Mouse (Mus musculus): ENCODE results near the gene Rprd1b.

Rprd1b gene

GRCm38 (mm10) chr2:158028354-158028863, at the start of gene Rprd1b, which contains the start of gene Tti1:
Gene Rprd1b, plus strand, starts transcription at chr2:158028497.
Gene Tti1, minus strand, starts transcription at chr2:158028433.
- DNase-seq (ENCODE audit: low spot score in 2 of 2), result peak; percentile 96

- DNase-seq (ENCODE audit: low spot score in 2 of 2), result no peak
Measured at GRCm38 (mm10) chr2:157979241-157979640, 49.1 kb upstream of the Rprd1b start.

- no peak for DNase-seq (ENCODE audit: low spot score in 2 of 2)
Measured at GRCm38 (mm10) chr2:157982727-157983126, 45.6 kb upstream of the Rprd1b start.

- no peak for DNase-seq (ENCODE audit: low spot score in 2 of 2)
Measured at GRCm38 (mm10) chr2:157983276-157983675, 45.0 kb upstream of the Rprd1b start.

GRCm38 (mm10) chr2:157985611-157986010, 42.7 kb upstream of the Rprd1b start:
- no peak for DNase-seq (ENCODE audit: low spot score in 2 of 2)

- no peak for DNase-seq (ENCODE audit: low spot score in 2 of 2)
Measured at GRCm38 (mm10) chr2:157986235-157986634, 42.1 kb upstream of the Rprd1b start.

GRCm38 (mm10) chr2:157988416-157989190, 39.7 kb upstream of the Rprd1b start:
- no peak for DNase-seq (ENCODE audit: low spot score in 2 of 2)

GRCm38 (mm10) chr2:157989946-157990345, 38.4 kb upstream of the Rprd1b start:
- no peak for DNase-seq (ENCODE audit: low spot score in 2 of 2)

GRCm38 (mm10) chr2:157991026-157991425, 37.3 kb upstream of the Rprd1b start:
- no peak for DNase-seq (ENCODE audit: low spot score in 2 of 2)

- DNase-seq (ENCODE audit: low spot score in 2 of 2), result no peak
Measured at GRCm38 (mm10) chr2:157992501-157992900, 35.8 kb upstream of the Rprd1b start.

GRCm38 (mm10) chr2:157998817-157999216, 29.5 kb upstream of the Rprd1b start:
- no peak for DNase-seq (ENCODE audit: low spot score in 2 of 2)

GRCm38 (mm10) chr2:158004620-158005019, 23.7 kb upstream of the Rprd1b start:
- no peak for DNase-seq (ENCODE audit: low spot score in 2 of 2)

GRCm38 (mm10) chr2:158005641-158006040, 22.7 kb upstream of the Rprd1b start:
- no peak for DNase-seq (ENCODE audit: low spot score in 2 of 2)

GRCm38 (mm10) chr2:158009373-158009772, 18.9 kb upstream of the Rprd1b start:
- DNase-seq (ENCODE audit: low spot score in 2 of 2), result no peak

- no peak for DNase-seq (ENCODE audit: low spot score in 2 of 2)
Measured at GRCm38 (mm10) chr2:158012608-158013007, 15.7 kb upstream of the Rprd1b start.

- DNase-seq (ENCODE audit: low spot score in 2 of 2), result no peak
Measured at GRCm38 (mm10) chr2:158017330-158017729, 11.0 kb upstream of the Rprd1b start.

GRCm38 (mm10) chr2:158027855-158028353, 393 bp upstream of the Rprd1b start:
- DNase-seq (ENCODE audit: low spot score in 2 of 2), result peak in 1 of 2 experiments; percentile 12

GRCm38 (mm10) chr2:158030007-158030406, 1.7 kb downstream of the Rprd1b start:
- no peak for DNase-seq (ENCODE audit: low spot score in 2 of 2)

- DNase-seq (ENCODE audit: low spot score in 2 of 2), result no peak
Measured at GRCm38 (mm10) chr2:158035813-158036212, 7.5 kb downstream of the Rprd1b start.

GRCm38 (mm10) chr2:158036408-158036807, 8.1 kb downstream of the Rprd1b start:
- peak in 1 of 2 experiments; percentile 22 for DNase-seq (ENCODE audit: low spot score in 2 of 2)

GRCm38 (mm10) chr2:158036953-158037352, 8.7 kb downstream of the Rprd1b start:
- DNase-seq (ENCODE audit: low spot score in 2 of 2), result no peak

GRCm38 (mm10) chr2:158037571-158037970, 9.3 kb downstream of the Rprd1b start:
- no peak for DNase-seq (ENCODE audit: low spot score in 2 of 2)

GRCm38 (mm10) chr2:158039662-158040061, 11.4 kb downstream of the Rprd1b start:
- no peak for DNase-seq (ENCODE audit: low spot score in 2 of 2)
